Mouse (Mus musculus) limb, embryonic 10.5 days (tissue): Measurements from ENCODE around the gene Slc35e1. TPM values are rescaled to one million over a fixed set of nuclear protein-coding genes. Genes with fewer than 3 reads are reported as not detected.

ENCODE experiments used
- DNase-seq: peaks from one replicate; pipeline ENCODE4 v3.0.0-alpha.2; 2017; ENCODE audit warnings: low spot score
- H3K27ac ChIP-seq: fragments of 300-500 bp; sonication (generic); 2 replicates; pipeline ENCODE4 v1.5.1; 2016; ENCODE audit warnings: mild to moderate bottlenecking
- H3K27me3 ChIP-seq: fragments of 300-500 bp; sonication (generic); 2 replicates; pipeline ENCODE4 v1.6.1; 2016; ENCODE audit warnings: low read depth, mild to moderate bottlenecking; ENCODE audit not compliant: poor library complexity, severe bottlenecking
- H3K36me3 ChIP-seq: fragments of 300-500 bp; sonication (generic); 2 replicates; pipeline ENCODE4 v1.6.1; 2016; ENCODE audit warnings: mild to moderate bottlenecking, moderate library complexity
- H3K4me1 ChIP-seq: fragments of 300-500 bp; sonication (generic); 2 replicates; pipeline ENCODE4 v1.6.1; 2016
- H3K4me3 ChIP-seq: fragments of 300-500 bp; sonication (generic); 2 replicates; pipeline ENCODE4 v1.5.1; 2016; ENCODE audit warnings: mild to moderate bottlenecking, moderate library complexity
- H3K9me3 ChIP-seq: fragments of 300-500 bp; sonication (generic); replicated peaks from 2 replicates; pipeline ENCODE4 v1.6.1; 2016; ENCODE audit warnings: mild to moderate bottlenecking
- WGBS: fragments of 180-500 bp; shearing (Covaris S2); methylation state at CpG from one replicate; pipeline ENCODE4 v1.1.7; 2016; 5-methylcytosine and 5-hydroxymethylcytosine counted together
- polyA plus RNA-seq: library from polyadenylated mRNA; unstranded; fragments of >200 nt; fragmentation: Nextera tagmentation; extraction: Ambion mirVana; gene quantifications from 2 replicates; pipeline ENCODE4 v1.2.1, GENCODE M21; 2016

Gene Slc35e1
- 30.5 and 31.0 TPM in 2 replicates for polyA plus RNA-seq

GRCm38 (mm10) chr8:72491680-72492621 lies at the start of gene Slc35e1:
Slc35e1 (minus strand) TSS chr8:72492614.
- no peaks in the 10 kb centered on the region for H3K27me3 ChIP-seq
- DNase-seq, result no peak
- peaks cover 27% of the 10 kb centered on the region for H3K4me1 ChIP-seq
- H3K27ac ChIP-seq, result peak within 1 kb of the TSS; percentile 90
- H3K36me3 ChIP-seq, result peaks cover 65% of the 10 kb centered on the region
- WGBS, result 2% methylated on average over 97 of the region's 98 CpGs
- no peaks in the 10 kb centered on the region for H3K9me3 ChIP-seq
- H3K4me3 ChIP-seq, result peak within 1 kb of the TSS; percentile 94

- H3K27me3 ChIP-seq, result no peaks in the 10 kb centered on the region
- no peak overlapping the region for H3K27ac ChIP-seq
- H3K36me3 ChIP-seq, result peaks cover 28% of the 10 kb centered on the region
- H3K4me1 ChIP-seq, result no peaks in the 10 kb centered on the region
- no peak for DNase-seq
- H3K4me3 ChIP-seq, result no peak overlapping the region
- no peaks in the 10 kb centered on the region for H3K9me3 ChIP-seq
Observed at GRCm38 (mm10) chr8:72539234-72539633, 46.8 kb upstream of the Slc35e1 start.

- WGBS, result 95% methylated on average over 3 of the region's 3 CpGs
- no peak for DNase-seq
- no peaks in the 10 kb centered on the region for H3K27me3 ChIP-seq
- no peak overlapping the region for H3K27ac ChIP-seq
- no peaks in the 10 kb centered on the region for H3K4me1 ChIP-seq
- no peaks in the 10 kb centered on the region for H3K9me3 ChIP-seq
- H3K36me3 ChIP-seq, result peaks cover 15% of the 10 kb centered on the region
- H3K4me3 ChIP-seq, result no peak overlapping the region
Observed at GRCm38 (mm10) chr8:72534888-72535287, 42.5 kb upstream of the Slc35e1 start.

GRCm38 (mm10) chr8:72532103-72532502 lies 39.7 kb upstream of the Slc35e1 start:
- WGBS, result 100% methylated on average over 1 of the region's 1 CpGs
- Histone ChIP-seq H3K4me1 (no peaks in the 10 kb centered on the region), H3K27ac (no peak overlapping the region), H3K4me3 (no peak overlapping the region), H3K36me3 (peaks cover 31% of the 10 kb centered on the region), H3K27me3 (no peaks in the 10 kb centered on the region), H3K9me3 (no peaks in the 10 kb centered on the region)
- DNase-seq, result no peak

- H3K27me3 ChIP-seq, result no peaks in the 10 kb centered on the region
- H3K4me1 ChIP-seq, result peaks cover 6% of the 10 kb centered on the region
- no peak overlapping the region for H3K27ac ChIP-seq
- H3K4me3 ChIP-seq, result no peak overlapping the region
- H3K36me3 ChIP-seq, result peaks cover 20% of the 10 kb centered on the region
- no peaks in the 10 kb centered on the region for H3K9me3 ChIP-seq
- no peak for DNase-seq
Observed at GRCm38 (mm10) chr8:72521888-72522287, 29.5 kb upstream of the Slc35e1 start.

- Histone ChIP-seq H3K4me1 (peaks cover 6% of the 10 kb centered on the region), H3K27me3 (no peaks in the 10 kb centered on the region), H3K9me3 (no peaks in the 10 kb centered on the region), H3K27ac (no peak overlapping the region), H3K36me3 (peaks cover 17% of the 10 kb centered on the region; the same call in 1 of the 2 replicates), H3K4me3 (no peak overlapping the region)
- DNase-seq, result no peak
- WGBS, result 90% methylated on average over 7 of the region's 7 CpGs
Observed at GRCm38 (mm10) chr8:72517421-72517988, 25.1 kb upstream of the Slc35e1 start.

- DNase-seq, result no peak
- WGBS, result 93% methylated on average over 1 of the region's 1 CpGs
- H3K27ac ChIP-seq, result no peak overlapping the region
Observed at GRCm38 (mm10) chr8:72513158-72513557, 20.7 kb upstream of the Slc35e1 start.

GRCm38 (mm10) chr8:72512648-72513047 lies 20.2 kb upstream of the Slc35e1 start:
- Histone ChIP-seq H3K4me1 (no peaks in the 10 kb centered on the region), H3K36me3 (peaks cover 15% of the 10 kb centered on the region; the same call in 1 of the 2 replicates), H3K27me3 (no peaks in the 10 kb centered on the region), H3K9me3 (no peaks in the 10 kb centered on the region), H3K27ac (no peak overlapping the region), H3K4me3 (no peak overlapping the region)
- no peak for DNase-seq
- WGBS, result 93% methylated on average over 1 of the region's 1 CpGs

More at GRCm38 (mm10) chr8:72513158-72513557, 20.7 kb upstream of the Slc35e1 start:
- H3K9me3 ChIP-seq, result no peaks in the 10 kb centered on the region
- peaks cover 17% of the 10 kb centered on the region; the same call in 1 of the 2 replicates for H3K36me3 ChIP-seq
- H3K4me1 ChIP-seq, result peaks cover 4% of the 10 kb centered on the region
- no peak overlapping the region for H3K4me3 ChIP-seq
- no peaks in the 10 kb centered on the region for H3K27me3 ChIP-seq

- H3K9me3 ChIP-seq, result no peaks in the 10 kb centered on the region
- H3K36me3 ChIP-seq, result peaks cover 14% of the 10 kb centered on the region; the same call in 1 of the 2 replicates
- DNase-seq, result no peak
- 90% methylated on average over 1 of the region's 1 CpGs for WGBS
- H3K27ac ChIP-seq, result no peak overlapping the region
- no peaks in the 10 kb centered on the region for H3K27me3 ChIP-seq
- no peak overlapping the region for H3K4me3 ChIP-seq
- H3K4me1 ChIP-seq, result no peaks in the 10 kb centered on the region
Observed at GRCm38 (mm10) chr8:72507505-72507904, 15.1 kb upstream of the Slc35e1 start.

- H3K36me3 ChIP-seq, result peaks cover 21% of the 10 kb centered on the region
- H3K9me3 ChIP-seq, result no peaks in the 10 kb centered on the region
- H3K4me3 ChIP-seq, result no peak overlapping the region
- H3K4me1 ChIP-seq, result no peaks in the 10 kb centered on the region
- H3K27ac ChIP-seq, result no peak overlapping the region
- no peaks in the 10 kb centered on the region for H3K27me3 ChIP-seq
- no peak for DNase-seq
Observed at GRCm38 (mm10) chr8:72504637-72505314, 12.4 kb upstream of the Slc35e1 start.

- peaks cover 25% of the 10 kb centered on the region for H3K36me3 ChIP-seq
Observed at GRCm38 (mm10) chr8:72504137-72504536, 11.7 kb upstream of the Slc35e1 start.

GRCm38 (mm10) chr8:72500521-72500931 lies 8.1 kb upstream of the Slc35e1 start:
- Histone ChIP-seq H3K36me3 (peaks cover 58% of the 10 kb centered on the region), H3K9me3 (no peaks in the 10 kb centered on the region), H3K27ac (no peak overlapping the region), H3K4me1 (no peaks in the 10 kb centered on the region), H3K27me3 (no peaks in the 10 kb centered on the region), H3K4me3 (no peak overlapping the region)
- 97% methylated on average over 1 of the region's 1 CpGs for WGBS
- DNase-seq, result no peak

More at GRCm38 (mm10) chr8:72504137-72504536, 11.7 kb upstream of the Slc35e1 start:
- Histone ChIP-seq H3K4me3 (no peak overlapping the region), H3K4me1 (no peaks in the 10 kb centered on the region), H3K27me3 (no peaks in the 10 kb centered on the region), H3K9me3 (no peaks in the 10 kb centered on the region), H3K27ac (no peak overlapping the region)
- no peak for DNase-seq
